Mouse (Mus musculus): ENCODE data around the gene Arg2. TPM values are rescaled to one million over a fixed set of nuclear protein-coding genes. Genes with fewer than 3 reads are reported as not detected.

Arg2 gene
- total RNA-seq, 1 experiment, result 5.3 TPM

- in situ Hi-C loops (cut with MboI; ENCODE audit: low sequenced_read_pairs in 2 of 2, unreplicated experiment in 2 of 2), result no loop called here
- no peaks in the 10 kb centered on the region for H3K9me3 ChIP-seq (ENCODE audit: control insufficient read depth, insufficient read depth, low read depth, low read length)
- H3K9ac ChIP-seq (ENCODE audit: insufficient read depth, low read depth, low read length, poor library complexity, severe bottlenecking), result no peak overlapping the region
- no peaks in the 10 kb centered on the region for H3K4me1 ChIP-seq (ENCODE audit: control insufficient read depth in 2 of 2, insufficient read depth in 2 of 2, low read length in 2 of 2, poor library complexity in 1 of 2)
- no peak overlapping the region for H3K4me3 ChIP-seq (ENCODE audit: insufficient read depth in 1 of 2, low read depth in 1 of 2, low read length in 2 of 2, poor library complexity in 1 of 2, severe bottlenecking in 1 of 2)
- no peak for TF ChIP-seq MAFK (IDR thresholded peaks at IDR 0.05; ENCODE audit: insufficient read depth, low read depth, low read length)
- no peak overlapping the region for H3K27ac ChIP-seq (ENCODE audit: insufficient read depth, low read depth, low read length, poor library complexity, severe bottlenecking)
- no peak for DNase-seq (ENCODE audit: low read depth, low spot score)
- no peaks in the 10 kb centered on the region for H3K36me3 ChIP-seq (ENCODE audit: control insufficient read depth, insufficient read depth, low read length, poor library complexity, severe bottlenecking)
These were observed 8.4 kb downstream of the Arg2 start for GRCm38 (mm10) chr12:79138999-79139398.

- DNase-seq (ENCODE audit: low read depth, low spot score), result no peak
- H3K9me3 ChIP-seq (ENCODE audit: control insufficient read depth, insufficient read depth, low read depth, low read length), result no peaks in the 10 kb centered on the region
- H3K27ac ChIP-seq (ENCODE audit: insufficient read depth, low read depth, low read length, poor library complexity, severe bottlenecking), result no peak overlapping the region
- in situ Hi-C loops (cut with MboI; ENCODE audit: low sequenced_read_pairs in 2 of 2, unreplicated experiment in 2 of 2), result no loop called here
- H3K4me1 ChIP-seq (ENCODE audit: control insufficient read depth in 2 of 2, insufficient read depth in 2 of 2, low read length in 2 of 2, poor library complexity in 1 of 2), result no peaks in the 10 kb centered on the region
- H3K4me3 ChIP-seq (ENCODE audit: insufficient read depth in 1 of 2, low read depth in 1 of 2, low read length in 2 of 2, poor library complexity in 1 of 2, severe bottlenecking in 1 of 2), result no peak overlapping the region
- no peak overlapping the region for H3K9ac ChIP-seq (ENCODE audit: insufficient read depth, low read depth, low read length, poor library complexity, severe bottlenecking)
- no peaks in the 10 kb centered on the region for H3K36me3 ChIP-seq (ENCODE audit: control insufficient read depth, insufficient read depth, low read length, poor library complexity, severe bottlenecking)
- TF ChIP-seq MAFK (IDR thresholded peaks at IDR 0.05; ENCODE audit: insufficient read depth, low read depth, low read length), result no peak
- TF ChIP-seq HCFC1 (IDR thresholded peaks at IDR 0.05; ENCODE audit: borderline replicate concordance, insufficient read depth, low read length), result no peak
- TF ChIP-seq ZC3H11A (IDR thresholded peaks at IDR 0.05; ENCODE audit: borderline replicate concordance, low read depth, low read length), result no peak
- no peak for TF ChIP-seq CHD2 (IDR thresholded peaks at IDR 0.05; ENCODE audit: low read depth, low read length)
- no peak for TF ChIP-seq ZNF384 (IDR thresholded peaks at IDR 0.05; ENCODE audit: low read depth, low read length)
These were observed 8.8 kb downstream of the Arg2 start for GRCm38 (mm10) chr12:79139417-79139816.

- no peak overlapping the region for H3K4me3 ChIP-seq (ENCODE audit: insufficient read depth in 1 of 2, low read depth in 1 of 2, low read length in 2 of 2, poor library complexity in 1 of 2, severe bottlenecking in 1 of 2)
- DNase-seq (ENCODE audit: low read depth, low spot score), result no peak
These were observed 10.2 kb downstream of the Arg2 start for GRCm38 (mm10) chr12:79140811-79141210.

GRCm38 (mm10) chr12:79141384-79141783 is 10.8 kb downstream of the Arg2 start:
- Histone ChIP-seq H3K4me3 (ENCODE audit: insufficient read depth in 1 of 2, low read depth in 1 of 2, low read length in 2 of 2, poor library complexity in 1 of 2, severe bottlenecking in 1 of 2) (no peak overlapping the region), H3K4me1 (ENCODE audit: control insufficient read depth in 2 of 2, insufficient read depth in 2 of 2, low read length in 2 of 2, poor library complexity in 1 of 2) (no peaks in the 10 kb centered on the region), H3K9ac (ENCODE audit: insufficient read depth, low read depth, low read length, poor library complexity, severe bottlenecking) (no peak overlapping the region), H3K27ac (ENCODE audit: insufficient read depth, low read depth, low read length, poor library complexity, severe bottlenecking) (no peak overlapping the region), H3K36me3 (ENCODE audit: control insufficient read depth, insufficient read depth, low read length, poor library complexity, severe bottlenecking) (no peaks in the 10 kb centered on the region), H3K9me3 (ENCODE audit: control insufficient read depth, insufficient read depth, low read depth, low read length) (no peaks in the 10 kb centered on the region)
- no peak for DNase-seq (ENCODE audit: low read depth, low spot score)
- TF ChIP-seq ZC3H11A (IDR thresholded peaks at IDR 0.05; ENCODE audit: borderline replicate concordance, low read depth, low read length), result no peak
- TF ChIP-seq HCFC1 (IDR thresholded peaks at IDR 0.05; ENCODE audit: borderline replicate concordance, insufficient read depth, low read length), result no peak
- no peak for TF ChIP-seq ZNF384 (IDR thresholded peaks at IDR 0.05; ENCODE audit: low read depth, low read length)
- no peak for TF ChIP-seq MAFK (IDR thresholded peaks at IDR 0.05; ENCODE audit: insufficient read depth, low read depth, low read length)
- no peak for TF ChIP-seq CHD2 (IDR thresholded peaks at IDR 0.05; ENCODE audit: low read depth, low read length)
- in situ Hi-C loops (cut with MboI; ENCODE audit: low sequenced_read_pairs in 2 of 2, unreplicated experiment in 2 of 2), result no loop called here

More at GRCm38 (mm10) chr12:79140811-79141210, 10.2 kb downstream of the Arg2 start:
- H3K4me1 ChIP-seq (ENCODE audit: control insufficient read depth in 2 of 2, insufficient read depth in 2 of 2, low read length in 2 of 2, poor library complexity in 1 of 2), result no peaks in the 10 kb centered on the region
- TF ChIP-seq ZC3H11A (IDR thresholded peaks at IDR 0.05; ENCODE audit: borderline replicate concordance, low read depth, low read length) (no peak), ZNF384 (IDR thresholded peaks at IDR 0.05; ENCODE audit: low read depth, low read length) (no peak), CHD2 (IDR thresholded peaks at IDR 0.05; ENCODE audit: low read depth, low read length) (no peak), HCFC1 (IDR thresholded peaks at IDR 0.05; ENCODE audit: borderline replicate concordance, insufficient read depth, low read length) (no peak), MAFK (IDR thresholded peaks at IDR 0.05; ENCODE audit: insufficient read depth, low read depth, low read length) (no peak)
- no peak overlapping the region for H3K9ac ChIP-seq (ENCODE audit: insufficient read depth, low read depth, low read length, poor library complexity, severe bottlenecking)
- in situ Hi-C loops (cut with MboI; ENCODE audit: low sequenced_read_pairs in 2 of 2, unreplicated experiment in 2 of 2), result no loop called here
- H3K9me3 ChIP-seq (ENCODE audit: control insufficient read depth, insufficient read depth, low read depth, low read length), result no peaks in the 10 kb centered on the region
- no peak overlapping the region for H3K27ac ChIP-seq (ENCODE audit: insufficient read depth, low read depth, low read length, poor library complexity, severe bottlenecking)
- H3K36me3 ChIP-seq (ENCODE audit: control insufficient read depth, insufficient read depth, low read length, poor library complexity, severe bottlenecking), result no peaks in the 10 kb centered on the region

- Histone ChIP-seq H3K9ac (ENCODE audit: insufficient read depth, low read depth, low read length, poor library complexity, severe bottlenecking) (no peak overlapping the region), H3K4me3 (ENCODE audit: insufficient read depth in 1 of 2, low read depth in 1 of 2, low read length in 2 of 2, poor library complexity in 1 of 2, severe bottlenecking in 1 of 2) (no peak overlapping the region), H3K36me3 (ENCODE audit: control insufficient read depth, insufficient read depth, low read length, poor library complexity, severe bottlenecking) (no peaks in the 10 kb centered on the region), H3K9me3 (ENCODE audit: control insufficient read depth, insufficient read depth, low read depth, low read length) (no peaks in the 10 kb centered on the region), H3K27ac (ENCODE audit: insufficient read depth, low read depth, low read length, poor library complexity, severe bottlenecking) (no peak overlapping the region), H3K4me1 (ENCODE audit: control insufficient read depth in 2 of 2, insufficient read depth in 2 of 2, low read length in 2 of 2, poor library complexity in 1 of 2) (no peaks in the 10 kb centered on the region)
- DNase-seq (ENCODE audit: low read depth, low spot score), result no peak
- no peak for TF ChIP-seq HCFC1 (IDR thresholded peaks at IDR 0.05; ENCODE audit: borderline replicate concordance, insufficient read depth, low read length)
- in situ Hi-C loops (cut with MboI; ENCODE audit: low sequenced_read_pairs in 2 of 2, unreplicated experiment in 2 of 2), result no loop called here
These were observed 19.1 kb downstream of the Arg2 start for GRCm38 (mm10) chr12:79149653-79150052.

All from ES-E14 (cell line).